Mouse (Mus musculus): ENCODE results near the gene Aloxe3. TPM values are rescaled to one million over a fixed set of nuclear protein-coding genes. Genes with fewer than 3 reads are reported as not detected.

Gene Aloxe3
- total and polyA plus RNA-seq, 3 experiments: 0.13 to 0.23 TPM; not detected in 1

DNA sequence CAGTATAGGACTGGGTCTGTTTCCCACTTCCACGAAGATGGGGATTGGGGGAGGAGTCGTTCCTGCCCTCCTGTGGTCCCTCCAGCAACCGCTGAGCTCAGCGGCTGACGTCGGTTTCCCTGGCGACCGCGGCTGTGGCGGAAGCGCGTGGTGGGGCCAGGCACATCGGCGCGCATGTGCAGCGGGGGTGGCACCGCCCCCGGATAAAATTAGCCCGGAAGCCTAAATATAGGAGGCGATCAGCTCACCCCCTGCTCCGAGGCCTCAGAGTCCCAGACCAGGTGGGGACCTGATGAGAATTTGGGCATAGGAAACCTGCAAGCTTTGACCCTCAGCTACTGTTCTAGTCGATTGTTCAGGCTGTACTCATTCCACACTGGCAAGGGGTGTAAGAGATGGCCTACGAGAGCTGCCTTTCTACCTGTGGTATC, 25.8 kb upstream of the Aloxe3 start (continued):
- TF ChIP-seq ETS1 (conservative IDR thresholded peaks at IDR 0.05; ENCODE audit: low read depth, low read length): peak; percentile 89
- TF ChIP-seq MAZ (IDR thresholded peaks at IDR 0.05; ENCODE audit: low read depth, low read length): peak; percentile 62; the same call in 1 of the 2 replicates
- peak; percentile 84 for TF ChIP-seq RCOR1 (conservative IDR thresholded peaks at IDR 0.05; ENCODE audit: low read depth, low read length)
- no peak for TF ChIP-seq GABPA (IDR thresholded peaks at IDR 0.05; ENCODE audit: insufficient replicate concordance, low read depth, low read length)
- TF ChIP-seq CHD1 (IDR thresholded peaks at IDR 0.05; ENCODE audit: low read depth, low read length): peak; percentile 87; the same call in 1 of the 2 replicates
- peak; percentile 84 for TF ChIP-seq NELFE (IDR thresholded peaks at IDR 0.05; ENCODE audit: low read depth, low read length)
- TF ChIP-seq KAT2A (IDR thresholded peaks at IDR 0.05; ENCODE audit: insufficient replicate concordance, low read length): 0 out of 2 replicates have a peak, but pooled peaks have one; percentile 37
- no peak for TF ChIP-seq USF2 (conservative IDR thresholded peaks at IDR 0.05; ENCODE audit: low read depth, low read length)

DNA sequence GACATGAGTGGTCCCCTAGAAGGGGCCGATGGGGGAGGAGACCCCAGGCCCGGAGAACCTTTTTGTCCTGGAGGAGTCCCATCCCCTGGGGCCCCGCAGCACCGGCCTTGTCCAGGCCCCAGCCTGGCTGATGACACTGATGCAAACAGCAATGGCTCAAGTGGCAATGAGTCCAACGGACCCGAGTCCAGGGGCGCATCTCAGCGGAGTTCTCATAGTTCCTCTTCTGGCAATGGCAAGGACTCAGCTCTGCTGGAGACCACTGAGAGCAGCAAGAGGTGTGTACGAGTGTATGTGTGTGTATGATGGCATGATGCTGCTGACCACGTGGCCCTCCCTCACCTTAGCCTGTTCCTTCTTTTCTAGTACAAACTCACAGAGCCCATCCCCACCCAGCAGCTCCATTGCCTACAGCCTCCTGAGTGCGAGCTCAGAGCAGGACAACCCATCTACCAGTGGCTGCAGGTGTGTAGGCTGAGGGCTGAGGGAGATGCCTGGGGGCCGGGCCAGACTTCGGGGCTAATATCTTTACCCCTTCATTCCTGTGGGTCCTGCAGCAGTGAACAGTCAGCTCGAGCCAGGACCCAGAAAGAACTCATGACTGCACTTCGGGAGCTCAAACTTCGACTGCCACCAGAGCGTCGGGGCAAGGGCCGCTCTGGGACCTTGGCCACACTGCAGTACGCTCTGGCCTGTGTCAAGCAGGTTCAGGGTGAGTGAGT, 24.9 kb upstream of the Aloxe3 start:
- peaks cover 22% of the 10 kb centered on the region for H3K79me2 ChIP-seq (replicated peaks; ENCODE audit: control insufficient read depth, extremely low read depth, insufficient read depth, poor library complexity, severe bottlenecking)
- H3K27me3 ChIP-seq (replicated peaks): peaks cover 6% of the 10 kb centered on the region
- dilution Hi-C loops (cut with MboI; ENCODE audit: extremely low pct_ligation_motif_present, extremely low pct_unique_long_range_greater_than_20kb, low sequenced_read_pairs) (no loop called here), in situ Hi-C loops (cut with MboI; ENCODE audit: low pct_ligation_motif_present, low pct_unique_long_range_greater_than_20kb, low sequenced_read_pairs) (no loop called here)
- H3K9me3 ChIP-seq (replicated peaks; ENCODE audit: low read length): no peaks in the 10 kb centered on the region
- H3K9ac ChIP-seq (ENCODE audit: insufficient read depth, low read depth): peak overlapping the region; percentile 69
- peaks cover 51 to 53% of the 10 kb centered on the region in 2 experiments for H3K36me3 ChIP-seq (replicated peaks in 1 of 2; ENCODE audit: control insufficient read depth in 1 of 2, insufficient read depth in 1 of 2, low read length in 1 of 2)
- H3K4me2 ChIP-seq (ENCODE audit: insufficient read depth, low read depth, poor library complexity, severe bottlenecking): peak overlapping the region; percentile 81
- H3K4me3 ChIP-seq (replicated peaks in 1 of 3; ENCODE audit: low read depth in 2 of 3, low read length in 2 of 3, poor library complexity in 1 of 3): peak overlapping the region; percentile 59 to 67 (median 64)
- peak overlapping the region; percentile 80 for H3K27ac ChIP-seq (ENCODE audit: insufficient read depth, low read depth)
- H3K4me1 ChIP-seq (ENCODE audit: control insufficient read depth in 1 of 2, insufficient read depth in 2 of 2): peaks cover 20 to 49% of the 10 kb centered on the region in 2 experiments
- DNase-seq (ENCODE audit: extremely low read depth): no peak
- no peak for TF ChIP-seq CTCF (conservative IDR thresholded peaks at IDR 0.05 in 1 of 2, IDR thresholded peaks at IDR 0.05 in 1 of 2; ENCODE audit: low read depth in 2 of 2, low read length in 2 of 2)
- no peak for TF ChIP-seq CHD1 (IDR thresholded peaks at IDR 0.05; ENCODE audit: low read depth, low read length)
- peak; percentile 15; the same call in 1 of the 2 replicates for TF ChIP-seq USF1 (IDR thresholded peaks at IDR 0.05; ENCODE audit: low read depth, low read length)
- no peak for TF ChIP-seq HCFC1 (IDR thresholded peaks at IDR 0.05; ENCODE audit: low read depth, low read length)
- TF ChIP-seq CHD2 (IDR thresholded peaks at IDR 0.05; ENCODE audit: low read length): no peak; the same call in 1 of the 2 replicates
- no peak for TF ChIP-seq IRF4 (IDR thresholded peaks at IDR 0.05; ENCODE audit: low read depth, low read length)
- no peak for TF ChIP-seq UBTF (IDR thresholded peaks at IDR 0.05; ENCODE audit: low read depth, low read length)
- TF ChIP-seq MAX (IDR thresholded peaks at IDR 0.05; ENCODE audit: low read length): peak; percentile 85
- TF ChIP-seq ZC3H11A (IDR thresholded peaks at IDR 0.05; ENCODE audit: low read depth, low read length): no peak
- no peak for TF ChIP-seq MEF2A (IDR thresholded peaks at IDR 0.05; ENCODE audit: borderline replicate concordance, low read depth, low read length)
- no peak for TF ChIP-seq NELFE (IDR thresholded peaks at IDR 0.05; ENCODE audit: low read depth, low read length)
- no peak for TF ChIP-seq GABPA (IDR thresholded peaks at IDR 0.05; ENCODE audit: insufficient replicate concordance, low read depth, low read length)
- TF ChIP-seq JUN (IDR thresholded peaks at IDR 0.05; ENCODE audit: insufficient read depth, low read depth, low read length): no peak
- no peak for TF ChIP-seq ZKSCAN1 (IDR thresholded peaks at IDR 0.05; ENCODE audit: borderline replicate concordance, low read depth, low read length)
- TF ChIP-seq SIN3A (IDR thresholded peaks at IDR 0.05; ENCODE audit: low read length): no peak
- TF ChIP-seq BHLHE40 (IDR thresholded peaks at IDR 0.05; ENCODE audit: low read depth, low read length): no peak; the same call in 1 of the 2 replicates
- no peak for TF ChIP-seq NRF1 (IDR thresholded peaks at IDR 0.05; ENCODE audit: low read depth, low read length)
- TF ChIP-seq USF2 (conservative IDR thresholded peaks at IDR 0.05; ENCODE audit: low read depth, low read length): no peak
- no peak for TF ChIP-seq E2F4 (IDR thresholded peaks at IDR 0.05; ENCODE audit: insufficient replicate concordance, low read depth, low read length)
- TF ChIP-seq TBP (conservative IDR thresholded peaks at IDR 0.05; ENCODE audit: low read depth, low read length): no peak
- peak; percentile 65 for TF ChIP-seq MXI1 (IDR thresholded peaks at IDR 0.05; ENCODE audit: low read depth, low read length)
- TF ChIP-seq TCF12 (IDR thresholded peaks at IDR 0.05; ENCODE audit: low read depth, low read length): no peak
- TF ChIP-seq PAX5 (IDR thresholded peaks at IDR 0.05; ENCODE audit: low read length): no peak
- TF ChIP-seq JUND (conservative IDR thresholded peaks at IDR 0.05; ENCODE audit: low read depth, low read length): no peak
- TF ChIP-seq RAD21 (IDR thresholded peaks at IDR 0.05; ENCODE audit: low read depth, low read length): no peak
- TF ChIP-seq MYC (IDR thresholded peaks at IDR 0.05; ENCODE audit: low read depth, low read length): peak; percentile 81
- TF ChIP-seq MAZ (IDR thresholded peaks at IDR 0.05; ENCODE audit: low read depth, low read length): no peak

Data from CH12.LX (cell line).